23 mouse cellular contexts compared by ENCODE assay signal in the genomic region with DNA sequence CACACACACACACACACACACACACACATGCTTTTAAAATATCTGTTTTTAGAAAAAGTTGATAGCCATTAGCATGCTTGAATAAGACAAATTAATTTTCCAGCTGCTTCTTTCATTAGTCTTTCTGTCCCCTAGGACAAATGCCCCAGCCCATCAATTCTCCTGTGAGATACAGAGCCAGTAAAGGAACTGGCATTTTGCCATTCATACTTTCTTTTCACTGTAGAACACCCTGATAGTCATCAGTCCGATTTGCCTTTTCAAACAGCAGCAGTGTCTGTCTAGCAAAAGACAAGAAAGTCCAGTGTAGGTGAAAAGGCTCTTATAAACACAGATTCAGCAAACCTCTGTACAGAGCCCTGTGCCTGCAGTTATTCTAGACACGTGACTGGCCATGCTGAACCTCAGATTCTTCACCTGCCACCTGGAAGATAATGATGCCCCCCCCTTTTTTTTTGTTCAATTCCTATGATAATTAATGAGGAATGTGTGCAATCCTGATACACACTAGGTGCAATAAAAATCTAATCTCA.
DNase-seq lines count a peak whose midpoint lies in the region; ATAC-seq and TF ChIP-seq lines count a peak whose summit lies in the region.
"Had no signal": no experiment of that assay in that cellular context is flagged by ENCODE, and none has a peak within 500 bp of the region (broad histone marks: within the 10 kb centered on the region; RNA-seq: fewer than 3 reads in every experiment).

No protein-coding gene starts in this region.

- no peaks in the 10 kb centered on the region for H3K4me1 ChIP-seq in forebrain, embryonic 14.5 days (ENCODE audit: control insufficient read depth, insufficient read depth, low read length)
- H3K4me1 ChIP-seq in forebrain, postnatal 0 days (ENCODE audit: insufficient read depth): no peaks in the 10 kb centered on the region
- 0 out of 2 replicates have a peak, but pooled peaks cover 5% of the 10 kb centered on the region for H3K4me1 ChIP-seq in neural tube, embryonic 12.5 days
- 0 out of 2 replicates have a peak, but pooled peaks cover 2% of the 10 kb centered on the region for H3K4me1 ChIP-seq in midbrain, embryonic 16.5 days (ENCODE audit: control insufficient read depth, insufficient read depth, low read length)
- H3K4me1 ChIP-seq: embryonic facial prominence, embryonic 13.5 days; heart, embryonic 10.5 days had no signal

- no peak for TF ChIP-seq CTCF in forebrain, postnatal 0 days (IDR thresholded peaks at IDR 0.05; ENCODE audit: low read depth)

- no peak overlapping the region for H3K4me2 ChIP-seq in forebrain, embryonic 14.5 days (ENCODE audit: low read length)
- H3K4me2 ChIP-seq in forebrain, postnatal 0 days (ENCODE audit: low read depth): no peak overlapping the region
- no peak overlapping the region for H3K4me2 ChIP-seq in neural tube, embryonic 12.5 days (replicated peaks)
- no peak overlapping the region for H3K4me2 ChIP-seq in midbrain, embryonic 16.5 days (ENCODE audit: low read length)
- H3K4me2 ChIP-seq: embryonic facial prominence, embryonic 13.5 days had no signal

- peak; percentile 20 for DNase-seq in forebrain, embryonic 14.5 days (ENCODE audit: low spot score)
- DNase-seq in forebrain, postnatal 0 days: no peak
- no peak for DNase-seq in neural tube, embryonic 10.5 days (ENCODE audit: extremely low spot score, low spot score)
- no peak for DNase-seq in cerebellum, adult 18-20 months
- DNase-seq in urinary bladder, postnatal 25 days (ENCODE audit: low spot score): no peak
- DNase-seq: adrenal gland, postnatal 10 days; cerebellum, adult 8-10 months; cerebellum, postnatal 36 days; embryo, embryonic 11 days; heart, postnatal 4 days; kidney, adult 2 months; kidney, postnatal 14 days; retina, postnatal 1 day; right cerebral cortex, postnatal 25 days; thymus, postnatal 14 days had no signal

- no peak overlapping the region for H3K27ac ChIP-seq in forebrain, embryonic 14.5 days (ENCODE audit: low read depth, low read length)
- H3K27ac ChIP-seq in forebrain, postnatal 0 days (ENCODE audit: low read depth, low read length): no peak overlapping the region
- no peak overlapping the region for H3K27ac ChIP-seq in neural tube, embryonic 12.5 days
- H3K27ac ChIP-seq in midbrain, embryonic 16.5 days (ENCODE audit: low read length): no peak overlapping the region
- H3K27ac ChIP-seq: embryonic facial prominence, embryonic 13.5 days; heart, embryonic 10.5 days; macrophage had no signal

- H3K27me3 ChIP-seq in forebrain, embryonic 14.5 days (replicated peaks; ENCODE audit: control insufficient read depth, insufficient read depth, low read length): no peaks in the 10 kb centered on the region
- H3K27me3 ChIP-seq in forebrain, postnatal 0 days (ENCODE audit: insufficient read depth, low read length): no peaks in the 10 kb centered on the region
- no peaks in the 10 kb centered on the region for H3K27me3 ChIP-seq in neural tube, embryonic 12.5 days (replicated peaks)
- no peaks in the 10 kb centered on the region for H3K27me3 ChIP-seq in midbrain, embryonic 16.5 days (ENCODE audit: control insufficient read depth, insufficient read depth, low read depth, low read length)
- H3K27me3 ChIP-seq: embryonic facial prominence, embryonic 13.5 days had no signal

- no peaks in the 10 kb centered on the region for H3K9me3 ChIP-seq in forebrain, embryonic 14.5 days (replicated peaks; ENCODE audit: control insufficient read depth, low read length)
- no peaks in the 10 kb centered on the region for H3K9me3 ChIP-seq in forebrain, postnatal 0 days (ENCODE audit: low read length)
- H3K9me3 ChIP-seq in neural tube, embryonic 12.5 days: no peaks in the 10 kb centered on the region
- no peaks in the 10 kb centered on the region for H3K9me3 ChIP-seq in midbrain, embryonic 16.5 days (replicated peaks; ENCODE audit: control insufficient read depth, low read length, poor library complexity, severe bottlenecking)
- H3K9me3 ChIP-seq: embryonic facial prominence, embryonic 13.5 days; heart, embryonic 10.5 days had no signal

- no peaks in the 10 kb centered on the region for H3K36me3 ChIP-seq in forebrain, embryonic 14.5 days (ENCODE audit: control insufficient read depth, insufficient read depth, low read length)
- no peaks in the 10 kb centered on the region for H3K36me3 ChIP-seq in forebrain, postnatal 0 days (ENCODE audit: insufficient read depth)
- no peaks in the 10 kb centered on the region for H3K36me3 ChIP-seq in neural tube, embryonic 12.5 days
- no peaks in the 10 kb centered on the region for H3K36me3 ChIP-seq in midbrain, embryonic 16.5 days (ENCODE audit: control insufficient read depth, insufficient read depth, low read length)
- H3K36me3 ChIP-seq: embryonic facial prominence, embryonic 13.5 days; heart, embryonic 10.5 days had no signal

- H3K4me3 ChIP-seq in forebrain, embryonic 14.5 days (ENCODE audit: low read depth, low read length): no peak overlapping the region
- no peak overlapping the region for H3K4me3 ChIP-seq in forebrain, postnatal 0 days (ENCODE audit: low read depth, low read length)
- no peak overlapping the region for H3K4me3 ChIP-seq in neural tube, embryonic 12.5 days
- H3K4me3 ChIP-seq in midbrain, embryonic 16.5 days (ENCODE audit: low read depth, low read length): no peak overlapping the region
- H3K4me3 ChIP-seq: embryonic facial prominence, embryonic 13.5 days; erythroblast, embryonic 14.5 days; heart, embryonic 10.5 days; myocyte had no signal

- WGBS in forebrain, embryonic 14.5 days: 46% methylated on average over 2 of the region's 2 CpGs
- 28% methylated on average over 2 of the region's 2 CpGs for WGBS in forebrain, postnatal 0 days
- WGBS in neural tube, embryonic 12.5 days: 48% methylated on average over 2 of the region's 2 CpGs
- whole genome bisulfite sequencing in midbrain, embryonic 16.5 days: 59% methylated on average over 2 of the region's 2 CpGs

- no peak; the same call in 1 of the 2 replicates for ATAC-seq in forebrain, embryonic 14.5 days
- no peak for ATAC-seq in forebrain, postnatal 0 days
- ATAC-seq in neural tube, embryonic 12.5 days (ENCODE audit: low FRiP score, low read depth): peak; percentile 42; the same call in 1 of the 2 replicates
- peak; percentile 56 for ATAC-seq in midbrain, embryonic 16.5 days
- ATAC-seq: lung, postnatal 0 days had no signal

- no peak overlapping the region for H3K9ac ChIP-seq in forebrain, embryonic 14.5 days (ENCODE audit: low read length)
- no peak overlapping the region for H3K9ac ChIP-seq in forebrain, postnatal 0 days
- no peak overlapping the region for H3K9ac ChIP-seq in neural tube, embryonic 12.5 days
- H3K9ac ChIP-seq in midbrain, embryonic 16.5 days (ENCODE audit: low read depth, low read length): no peak overlapping the region
- H3K9ac ChIP-seq: embryonic facial prominence, embryonic 13.5 days had no signal

Comparison
In these comparisons a context has a peak if more than half of its experiments do, and no peak if none do; other contexts are left out.
1. ATAC-seq: peak in neural tube, embryonic 12.5 days (single experiment) and midbrain, embryonic 16.5 days (single experiment); none in forebrain, embryonic 14.5 days (single experiment) and forebrain, postnatal 0 days (single experiment).